Mouse (Mus musculus) T-cell, adult 2 months (primary cell): ENCODE data around the gene Tecr.

Source experiments
- DNase-seq: peaks from one replicate; pipeline ENCODE4 v3.0.0; 2022; ENCODE audit warnings: low spot score

The Tecr gene

GRCm38 (mm10) chr8:83565731-83566375 is 41.9 kb downstream of the Tecr start:
- no peak for DNase-seq

DNA sequence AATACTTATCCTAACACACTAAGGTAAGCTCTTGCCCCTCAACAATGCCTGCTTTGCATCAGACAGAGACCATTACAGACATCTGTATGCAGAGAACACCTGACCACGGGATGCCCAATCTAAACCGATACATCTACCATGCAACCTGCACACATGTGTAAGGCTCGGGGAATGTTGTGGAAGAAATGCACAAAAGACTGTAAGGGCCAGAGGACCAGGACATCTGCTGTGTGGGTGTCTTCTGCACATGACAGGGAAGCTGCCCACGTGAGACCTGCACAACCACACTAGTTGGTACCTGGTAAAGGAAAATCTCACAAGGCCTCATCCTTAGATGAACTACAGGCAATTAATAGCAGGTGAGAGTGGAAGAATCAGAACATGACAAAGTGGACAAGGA is 44.5 kb downstream of the Tecr start:
- no peak for DNase-seq

GRCm38 (mm10) chr8:83562669-83563068 is 45.1 kb downstream of the Tecr start:
- no peak for DNase-seq

GRCm38 (mm10) chr8:83535736-83536135 is 72.0 kb downstream of the Tecr start, which contains the start of gene Olfr370:
Olfr370 (plus strand) TSS chr8:83535780.
- DNase-seq: no peak

DNA sequence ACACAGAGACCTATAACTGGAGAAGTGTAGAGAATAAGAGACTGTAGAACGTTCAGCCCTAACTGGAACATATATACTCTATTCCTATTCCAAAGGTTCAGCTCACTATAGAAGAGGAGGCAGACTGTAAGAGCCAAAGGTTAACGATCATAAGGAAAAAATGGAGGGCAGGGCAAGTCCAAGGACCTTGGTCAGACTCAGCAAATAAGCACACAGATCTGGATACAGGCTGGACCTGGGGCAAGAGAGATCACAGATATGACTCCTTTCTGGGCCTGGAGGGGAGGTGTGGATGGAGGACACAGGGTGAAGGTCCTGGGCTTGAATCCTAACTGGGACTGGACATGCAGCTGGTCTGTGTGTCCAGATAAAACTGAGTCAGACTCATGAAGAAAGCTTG is 73.0 kb downstream of the Tecr start:
- DNase-seq: no peak
